Mouse (Mus musculus) hindlimb bud, embryonic 11.5 days (tissue): ENCODE measurements around the gene Abhd17a.

Source experiments
- DNase-seq: peaks from one replicate; pipeline ENCODE4 v3.0.0-alpha.2; 2012; ENCODE audit warnings: low read depth, low spot score; ENCODE audit errors: extremely low spot score

Abhd17a gene

GRCm38 (mm10) chr10:80589879-80590854 lies at the start of gene Abhd17a:
Abhd17a (minus strand) TSS chr10:80590341.
- peak; percentile 94 for DNase-seq

- no peak for DNase-seq
Measured at GRCm38 (mm10) chr10:80635345-80635744, 45.2 kb upstream of the Abhd17a start.

DNA sequence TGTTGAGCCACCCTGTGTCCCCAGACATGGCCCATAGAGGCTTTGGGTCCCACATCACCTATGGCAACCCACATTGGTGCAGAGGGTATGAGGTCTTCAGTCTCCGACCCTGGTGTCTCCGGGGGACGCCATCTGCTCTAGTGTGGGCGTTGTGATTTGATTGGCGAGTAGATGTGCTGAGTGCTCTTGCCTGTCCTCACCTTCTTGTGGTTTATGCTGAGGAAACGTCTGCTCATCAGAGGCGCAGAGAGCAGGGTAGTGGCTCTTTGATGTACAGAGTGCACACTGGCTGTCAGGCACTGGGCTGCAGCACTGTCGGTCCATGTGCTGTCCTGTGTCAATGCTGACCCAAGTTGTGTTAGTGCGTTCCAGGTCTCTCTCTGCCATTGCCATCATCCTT lies 38.8 kb upstream of the Abhd17a start:
- DNase-seq, result no peak

GRCm38 (mm10) chr10:80627685-80628084 lies 37.5 kb upstream of the Abhd17a start:
- no peak for DNase-seq

DNA sequence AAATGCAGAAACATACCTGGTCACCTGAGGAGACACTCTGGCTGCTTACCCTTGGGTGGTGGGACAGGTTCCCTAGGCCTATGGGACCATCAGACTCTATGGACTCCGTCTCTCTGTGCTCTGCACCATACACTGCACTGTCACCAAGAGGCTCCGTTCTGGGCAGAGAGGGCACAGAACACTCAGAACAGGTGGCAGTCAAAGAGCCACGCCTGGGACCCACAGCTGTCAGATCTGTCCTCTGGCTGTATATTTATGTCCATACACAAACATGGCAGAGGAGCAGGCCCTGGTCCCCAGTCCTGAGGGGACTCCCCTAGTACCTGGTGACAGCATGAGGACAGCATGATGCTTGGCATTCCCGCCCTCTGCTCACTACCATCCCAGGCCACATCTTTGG lies 35.6 kb upstream of the Abhd17a start:
- no peak for DNase-seq

DNA sequence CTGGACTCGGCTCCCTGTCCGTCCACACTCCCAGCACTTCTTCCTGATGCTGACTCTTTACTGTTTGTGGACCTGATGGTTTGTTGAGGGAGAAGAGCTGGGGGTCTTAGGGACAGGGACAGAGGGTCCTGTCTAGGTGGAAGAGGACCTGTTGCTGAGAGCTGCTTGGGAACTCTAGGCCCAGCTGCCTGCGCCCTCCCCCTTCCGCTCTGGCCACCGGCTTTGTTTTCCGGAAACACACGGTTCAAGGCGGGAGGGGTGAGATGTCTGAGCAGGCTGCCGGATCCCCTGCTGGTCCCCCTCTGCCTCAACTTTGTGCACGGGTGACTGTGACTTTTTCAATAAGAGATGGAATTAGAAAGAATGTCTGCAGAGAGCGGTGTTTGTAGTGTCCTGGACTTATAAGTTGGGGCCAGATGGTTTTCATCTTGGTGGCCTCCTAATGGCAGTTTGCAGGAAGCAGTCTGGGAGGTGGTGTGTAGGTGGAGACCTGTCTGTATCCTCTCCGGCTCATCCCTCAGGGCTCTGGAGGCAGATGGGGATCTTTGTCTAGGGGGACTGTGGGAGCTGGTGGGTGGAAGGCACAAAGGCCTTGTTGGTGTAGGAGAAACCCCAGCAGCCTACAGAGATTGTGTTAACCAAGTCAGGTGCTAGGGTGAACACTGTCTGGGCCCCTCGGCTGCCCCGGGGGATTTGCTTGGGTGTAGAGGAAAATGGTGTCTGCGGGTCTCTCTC lies 33.5 kb upstream of the Abhd17a start:
- DNase-seq, result peak; percentile 20

- no peak for DNase-seq
Measured at GRCm38 (mm10) chr10:80622661-80623456, 32.7 kb upstream of the Abhd17a start, which contains the start of gene Csnk1g2. Csnk1g2 (plus strand) TSS chr10:80622838.

GRCm38 (mm10) chr10:80621940-80622660 lies 32.0 kb upstream of the Abhd17a start:
- DNase-seq, result peak; percentile 99

DNA sequence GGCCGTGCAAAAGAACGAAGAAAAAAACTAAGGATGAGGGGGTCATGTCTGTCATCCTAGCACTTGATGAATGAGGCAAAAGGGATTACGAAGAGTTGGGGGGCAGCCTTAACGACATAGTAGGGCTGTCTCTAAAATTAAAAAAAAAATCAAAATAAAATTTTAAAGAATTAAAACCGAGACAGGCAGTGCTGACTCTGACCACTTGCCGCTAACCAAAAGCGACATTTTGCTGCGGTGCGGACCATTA lies 31.5 kb upstream of the Abhd17a start:
- no peak for DNase-seq

GRCm38 (mm10) chr10:80620796-80621689 lies 30.9 kb upstream of the Abhd17a start:
- no peak for DNase-seq

- DNase-seq, result no peak
Measured at GRCm38 (mm10) chr10:80620365-80620764, 30.2 kb upstream of the Abhd17a start.

DNA sequence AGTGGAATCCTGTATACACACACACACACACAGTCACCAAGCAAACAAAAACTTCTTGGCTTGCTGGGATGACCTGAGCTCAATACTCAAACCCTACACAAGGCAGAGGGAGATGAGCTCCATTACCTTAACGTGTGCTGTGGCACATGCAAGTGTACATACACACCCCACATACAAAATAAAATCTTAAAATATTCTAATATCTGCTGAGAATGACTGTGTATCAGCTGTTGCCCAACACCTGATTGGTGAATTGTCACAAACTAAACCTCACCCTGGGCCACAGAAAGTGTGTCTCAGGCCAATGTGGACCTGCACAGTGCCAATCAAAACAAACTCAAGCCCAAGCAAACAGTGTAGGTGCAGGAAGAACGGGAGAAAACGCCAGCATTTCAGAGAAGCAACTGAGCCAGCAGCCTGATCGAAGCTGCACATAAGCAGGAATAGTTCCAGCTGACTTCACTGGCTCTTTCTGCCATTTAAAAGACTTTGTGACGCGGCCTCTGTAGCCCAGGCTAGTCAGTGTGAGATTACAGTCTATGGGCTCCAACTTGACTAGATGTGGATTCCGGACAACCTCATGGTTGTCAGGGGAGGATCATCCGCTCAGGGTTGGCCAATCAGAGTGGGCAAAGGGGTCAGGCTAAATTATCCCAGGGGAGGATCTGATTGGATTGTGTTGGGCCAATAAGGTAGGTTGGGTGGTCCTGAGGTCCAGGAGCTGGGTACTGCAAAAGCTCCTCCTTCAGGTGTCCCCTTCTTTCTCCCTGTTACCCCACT lies 29.5 kb upstream of the Abhd17a start:
- no peak for DNase-seq

- DNase-seq, result no peak
Measured at GRCm38 (mm10) chr10:80618181-80618580, 28.0 kb upstream of the Abhd17a start.

GRCm38 (mm10) chr10:80614351-80614750 lies 24.2 kb upstream of the Abhd17a start:
- DNase-seq, result no peak

GRCm38 (mm10) chr10:80613821-80614220 lies 23.7 kb upstream of the Abhd17a start:
- no peak for DNase-seq

GRCm38 (mm10) chr10:80611905-80612304 lies 21.8 kb upstream of the Abhd17a start:
- DNase-seq, result no peak

GRCm38 (mm10) chr10:80611024-80611423 lies 20.9 kb upstream of the Abhd17a start:
- no peak for DNase-seq

DNA sequence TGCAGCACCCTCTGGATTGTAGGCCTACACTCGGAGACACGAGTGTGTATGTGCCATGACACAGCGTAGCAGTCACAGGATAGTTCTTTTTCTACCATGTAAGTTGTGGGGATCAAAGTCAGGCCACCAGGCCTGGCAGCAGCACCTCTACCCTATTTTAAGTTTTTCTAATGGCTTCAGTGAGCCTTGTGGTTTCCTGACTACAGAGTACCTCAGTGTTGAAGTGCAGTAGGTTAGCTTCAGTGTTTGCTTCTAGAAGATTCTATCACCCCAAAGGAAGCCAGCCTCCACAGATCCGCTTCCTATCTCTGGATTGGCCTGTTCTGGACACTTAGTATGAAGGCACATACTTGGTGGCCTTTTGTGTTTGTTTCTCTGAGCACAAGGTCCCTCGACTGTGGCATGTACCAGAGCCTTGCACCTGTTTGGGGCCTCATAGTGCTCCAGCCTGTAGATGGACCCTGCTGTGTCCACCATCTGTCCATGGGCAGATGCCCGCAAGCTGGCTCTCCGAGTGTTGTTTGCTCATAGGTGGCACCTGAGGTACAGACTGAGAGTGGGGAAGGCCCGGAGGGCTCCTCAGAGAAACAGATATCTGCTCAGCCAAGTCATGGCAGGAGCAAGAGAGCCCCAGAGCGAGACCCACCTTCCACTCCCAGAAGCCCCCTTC lies 20.1 kb upstream of the Abhd17a start:
- DNase-seq, result no peak
